Mouse (Mus musculus): ENCODE results near the gene Figla. TPM values are rescaled to one million over a fixed set of nuclear protein-coding genes. Genes with fewer than 3 reads are reported as not detected.

Figla gene
- total RNA-seq, 2 experiments from 2014 or later: not detected

DNA sequence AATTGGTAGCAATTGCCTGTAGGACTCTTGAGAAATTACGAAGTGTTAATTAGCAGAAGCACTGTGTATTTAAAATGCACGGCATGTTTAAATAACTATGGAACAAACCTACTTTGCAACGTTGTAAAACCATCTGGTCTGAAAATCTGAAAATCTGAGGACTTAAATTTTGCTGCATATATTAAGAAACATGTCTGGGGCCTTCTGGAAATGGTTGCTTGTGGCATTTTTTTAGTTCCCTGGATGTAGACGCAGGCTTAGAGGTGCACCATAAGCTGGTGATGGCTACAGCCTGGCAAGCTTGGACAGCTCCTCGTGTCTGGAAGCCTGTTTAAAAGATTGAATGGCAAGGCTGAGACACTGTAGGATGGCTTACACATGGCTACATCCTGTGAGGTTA, 53.0 kb downstream of the Figla start:
- DNase-seq (ENCODE audit: low spot score in 2 of 2): no peak

DNA sequence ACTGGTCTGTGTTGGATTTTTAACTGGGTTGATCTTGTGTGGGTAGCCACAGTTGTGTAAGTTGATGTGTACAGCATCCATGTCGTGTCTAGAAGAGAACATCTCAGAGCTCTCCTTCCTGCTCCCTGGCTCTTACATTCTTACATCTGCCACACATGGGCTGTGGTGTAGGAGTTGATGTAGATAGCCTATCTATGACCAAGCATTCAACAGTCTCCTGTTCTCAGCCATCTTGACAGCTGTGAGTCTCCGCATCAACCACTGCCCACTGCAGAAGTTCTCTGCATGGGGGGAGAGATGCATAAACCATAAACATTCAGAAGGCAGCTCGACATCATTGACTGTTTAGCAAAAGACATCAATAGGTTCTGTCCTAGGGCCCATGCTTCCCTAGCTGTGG, 53.9 kb downstream of the Figla start:
- DNase-seq (ENCODE audit: low spot score in 2 of 2): no peak

GRCm38 (mm10) chr6:86070277-86070676, 54.3 kb downstream of the Figla start:
- no peak for DNase-seq (ENCODE audit: low spot score in 2 of 2)

Other genes with a start within 250 kb of the Figla start
- gene Nat8f6, start 195.2 kb upstream of the Figla start, total RNA-seq (2021): under 1 TPM; 0.48 to 0.87 TPM
- gene Nat8f5, start 195.2 kb upstream of the Figla start, total RNA-seq (2021): 1 to 10 TPM; 1.5 TPM
- gene Nat8, start 184.1 kb upstream of the Figla start, total RNA-seq (2021): 1 to 10 TPM; 1.3 to 1.8 TPM
- 1 to 10 TPM in 1 of 2 experiments, under 1 TPM in 1; 0.76 to 1.1 TPM for gene Nat8f2, start 147.0 kb upstream of the Figla start, total RNA-seq (2021)
- 1 to 10 TPM; 3.8 to 4.3 TPM for gene Nat8f4, start 111.3 kb upstream of the Figla start, total RNA-seq (2021)
- 10 to 100 TPM; 51.7 to 54.5 TPM for gene Tprkb, start 104.3 kb upstream of the Figla start, total RNA-seq (2021)
- gene Nat8f1, start 100.5 kb upstream of the Figla start, total RNA-seq (2021): 10 to 100 TPM; 13.1 to 16.2 TPM
- gene Dusp11, start 54.5 kb upstream of the Figla start, total RNA-seq (2021): 10 to 100 TPM; 79.0 to 89.5 TPM
- gene Add2, start 12.5 kb downstream of the Figla start, total RNA-seq (2021): 100 to 1,000 TPM; 197 to 202 TPM
- 10 to 100 TPM; 36.2 to 38.5 TPM for gene Tgfa, start 179.1 kb downstream of the Figla start, total RNA-seq (2021)